Mouse (Mus musculus) forebrain, postnatal 0 days (tissue): Measurements from ENCODE around the gene Lonp1. TPM values are rescaled to one million over a fixed set of nuclear protein-coding genes. Genes with fewer than 3 reads are reported as not detected.
"Not testable (repeated sequence)": the region's sequence is repeated elsewhere in the genome, so short reads cannot be mapped to it uniquely, and the experiment has no call there.

ENCODE experiments used
- ATAC-seq: fragments of 200-750 bp; cut with Nextera tagmentation; 2 replicates; pipeline ENCODE4 v1.8.0; 2017; ENCODE audit warnings: mild to moderate bottlenecking, moderate library complexity
- DNase-seq: peaks from one replicate; pipeline ENCODE4 v3.0.0-alpha.2; 2015
- H3K27ac ChIP-seq: fragments of 300-500 bp; sonication (generic); 2 replicates; pipeline ENCODE4 v1.5.1; 2014; ENCODE audit warnings: low read depth, mild to moderate bottlenecking, antibody characterized with exemption, low read length, moderate library complexity, mixed read lengths
- H3K27me3 ChIP-seq: fragments of 300-500 bp; sonication (generic); 2 replicates; pipeline ENCODE4 v1.6.1; 2014; ENCODE audit warnings: mild to moderate bottlenecking, low read length, mixed read lengths; ENCODE audit not compliant: insufficient read depth
- H3K36me3 ChIP-seq: fragments of 300-500 bp; sonication (generic); 2 replicates; pipeline ENCODE4 v1.6.1; 2014; ENCODE audit warnings: mild to moderate bottlenecking, moderate library complexity; ENCODE audit not compliant: insufficient read depth
- H3K4me1 ChIP-seq: fragments of 300-500 bp; sonication (generic); 2 replicates; pipeline ENCODE4 v1.6.1; 2014; ENCODE audit warnings: antibody characterized with exemption; ENCODE audit not compliant: insufficient read depth
- H3K4me2 ChIP-seq: fragments of 300-500 bp; sonication (generic); 2 replicates; pipeline ENCODE4 v1.6.1; 2014; ENCODE audit warnings: low read depth, mild to moderate bottlenecking, moderate library complexity
- H3K4me3 ChIP-seq: fragments of 300-500 bp; sonication (generic); 2 replicates; pipeline ENCODE4 v1.5.1; 2014; ENCODE audit warnings: low read depth, low read length, mixed read lengths
- H3K9ac ChIP-seq: fragments of 300-500 bp; sonication (generic); 2 replicates; pipeline ENCODE4 v1.6.1; 2014; ENCODE audit warnings: mild to moderate bottlenecking
- H3K9me3 ChIP-seq: fragments of 300-500 bp; sonication (generic); 2 replicates; pipeline ENCODE4 v1.6.1; 2016; ENCODE audit warnings: low read length
- CTCF ChIP-seq: sonication (generic); IDR thresholded peaks from 2 replicates; pipeline ENCODE4 v1.5.1; 2016; ENCODE audit warnings: antibody characterized with exemption, control low read depth, low read depth
- WGBS: fragments of 180-500 bp; shearing (Covaris S2); extraction: QIAGEN DNeasy Blood & Tissue Kit; methylation state at CpG from one replicate; pipeline ENCODE4 v1.1.7; 2014; 5-methylcytosine and 5-hydroxymethylcytosine counted together
- polyA plus RNA-seq: library from polyadenylated mRNA; unstranded; fragments of >200 nt; fragmentation: Nextera tagmentation; extraction: Ambion mirVana; gene quantifications from 2 replicates; pipeline ENCODE4 v1.2.1, GENCODE M21; 2015
- total RNA-seq: library from RNA; depleted of rRNA; stranded (reverse); fragments of >200 nt; gene quantifications from 2 replicates; pipeline ENCODE4 v1.2.3, GENCODE M21; 2014

Gene Lonp1
- total and polyA plus RNA-seq, 2 experiments from 2014 or later, result 38.2 to 76.3 TPM

DNA sequence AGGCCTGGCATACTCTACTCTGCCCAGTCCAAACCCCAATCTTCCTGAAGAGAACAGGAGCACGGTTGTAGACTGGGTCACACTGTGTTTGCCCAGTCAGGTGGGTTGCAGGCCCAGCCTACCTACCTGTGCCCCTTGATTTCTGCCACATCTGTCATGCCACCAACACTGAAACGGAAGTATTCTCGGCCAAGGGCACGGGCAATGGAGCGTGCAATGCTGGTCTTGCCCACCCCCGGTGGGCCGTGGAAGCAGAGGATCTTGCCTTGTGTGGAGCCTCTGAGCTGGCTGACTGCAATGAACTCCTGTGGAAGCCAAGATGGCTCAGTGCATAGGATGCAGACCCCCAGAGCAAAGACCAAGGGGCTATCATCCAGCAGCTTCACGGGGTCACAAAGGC is 9.1 kb downstream of the Lonp1 start:
- DNase-seq, result no peak
- no peaks in the 10 kb centered on the region for H3K27me3 ChIP-seq
- peaks cover 5% of the 10 kb centered on the region for H3K4me1 ChIP-seq
- H3K27ac ChIP-seq, result no peak overlapping the region
- H3K36me3 ChIP-seq, result peaks cover 76% of the 10 kb centered on the region
- H3K9ac ChIP-seq, result no peak overlapping the region
- no peak overlapping the region for H3K4me2 ChIP-seq
- 92% methylated on average over 8 of the region's 8 CpGs for WGBS
- no peak for TF ChIP-seq CTCF
- no peaks in the 10 kb centered on the region for H3K9me3 ChIP-seq
- H3K4me3 ChIP-seq, result no peak overlapping the region
- ATAC-seq, result no peak

DNA sequence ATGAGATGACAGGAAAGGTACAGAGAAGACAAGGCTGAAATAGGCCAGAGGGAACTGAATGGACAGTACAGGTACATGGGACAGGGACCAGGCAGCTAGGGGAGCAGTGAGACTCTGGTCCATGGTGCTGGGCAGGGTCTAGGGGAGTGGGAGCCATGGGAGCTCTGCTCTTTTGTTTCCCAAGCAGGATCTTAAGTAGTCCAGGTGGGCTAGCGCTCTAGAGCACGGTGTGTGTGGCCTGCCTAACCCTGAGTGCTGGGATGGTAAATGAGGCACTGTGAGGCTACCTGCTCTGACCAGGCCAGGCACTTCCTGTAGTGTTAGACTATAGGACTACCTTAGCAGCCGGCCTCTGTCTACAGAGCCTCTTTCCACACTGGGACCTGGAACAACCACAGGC is 10.0 kb downstream of the Lonp1 start:
- H3K27ac ChIP-seq, result no peak overlapping the region
- H3K9me3 ChIP-seq, result no peaks in the 10 kb centered on the region
- H3K27me3 ChIP-seq, result no peaks in the 10 kb centered on the region
- no peak overlapping the region for H3K4me3 ChIP-seq
- WGBS, result 76% methylated on average over 3 of the region's 3 CpGs
- H3K36me3 ChIP-seq, result peaks cover 67% of the 10 kb centered on the region
- H3K4me1 ChIP-seq, result peaks cover 5% of the 10 kb centered on the region
- ATAC-seq (no peak), DNase-seq (no peak)
- H3K4me2 ChIP-seq, result no peak overlapping the region
- no peak for TF ChIP-seq CTCF
- H3K9ac ChIP-seq, result no peak overlapping the region

GRCm38 (mm10) chr17:56615792-56616191 is 10.9 kb downstream of the Lonp1 start:
- Histone ChIP-seq H3K4me1 (peaks cover 5% of the 10 kb centered on the region), H3K4me3 (no peak overlapping the region), H3K27ac (no peak overlapping the region), H3K9me3 (no peaks in the 10 kb centered on the region), H3K36me3 (peaks cover 61% of the 10 kb centered on the region), H3K4me2 (no peak overlapping the region), H3K27me3 (no peaks in the 10 kb centered on the region), H3K9ac (no peak overlapping the region)
- no peak for ATAC-seq
- no peak for DNase-seq
- WGBS, result 88% methylated on average over 4 of the region's 4 CpGs
- TF ChIP-seq CTCF, result no peak

DNA sequence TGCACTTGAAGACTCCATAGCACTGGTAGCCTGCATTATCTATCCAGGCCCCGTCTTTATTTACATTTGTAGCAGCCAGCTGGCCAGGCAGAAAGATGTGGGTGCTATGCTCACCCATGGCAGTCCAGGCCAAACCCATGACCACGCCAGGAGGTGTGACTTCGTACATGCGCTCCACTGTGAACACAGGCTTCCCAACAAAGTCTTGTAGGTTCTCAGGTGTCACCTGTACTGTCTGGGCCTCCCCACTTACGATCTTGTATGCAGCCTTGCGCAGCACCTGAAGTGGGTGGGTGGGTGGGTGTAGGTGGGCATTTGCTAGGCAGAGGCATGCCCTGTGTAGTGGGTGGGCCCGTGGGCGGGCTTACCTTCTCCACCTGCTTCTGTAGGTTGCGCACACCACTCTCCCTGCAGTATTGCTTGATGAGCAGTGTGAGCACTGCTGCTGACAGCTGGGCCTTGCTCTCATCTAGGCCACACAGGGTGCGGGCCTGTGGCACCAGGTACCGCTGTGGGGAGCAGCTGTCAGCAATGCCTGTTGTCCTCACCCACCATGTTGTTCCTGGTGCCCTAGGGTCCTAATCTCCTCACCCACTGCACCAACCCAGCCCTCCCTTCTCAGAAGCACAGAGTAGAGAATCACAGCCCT is 11.4 kb downstream of the Lonp1 start:
- peak overlapping the region; percentile 53; the same call in 1 of the 2 replicates for H3K4me2 ChIP-seq
- DNase-seq (no peak), ATAC-seq (no peak)
- H3K36me3 ChIP-seq, result peaks cover 55% of the 10 kb centered on the region
- H3K9ac ChIP-seq, result no peak overlapping the region
- H3K4me3 ChIP-seq, result no peak overlapping the region
- no peak overlapping the region for H3K27ac ChIP-seq
- H3K4me1 ChIP-seq, result peaks cover 7% of the 10 kb centered on the region
- no peak for TF ChIP-seq CTCF
- 86% methylated on average over 11 of the region's 11 CpGs for WGBS
- no peaks in the 10 kb centered on the region for H3K27me3 ChIP-seq
- no peaks in the 10 kb centered on the region for H3K9me3 ChIP-seq

- Histone ChIP-seq H3K9me3 (no peaks in the 10 kb centered on the region), H3K4me3 (peak overlapping the region; percentile 59), H3K9ac (peak overlapping the region; percentile 74), H3K4me2 (peak overlapping the region; percentile 53), H3K27ac (peak overlapping the region; percentile 96), H3K36me3 (peaks cover 48% of the 10 kb centered on the region), H3K4me1 (peaks cover 10% of the 10 kb centered on the region), H3K27me3 (no peaks in the 10 kb centered on the region)
- TF ChIP-seq CTCF, result no peak; the same call in 1 of the 2 replicates
- 28% methylated on average over 14 of the region's 14 CpGs for WGBS
- DNase-seq, result no peak
- no peak for ATAC-seq
Measured at GRCm38 (mm10) chr17:56614391-56615135, 12.1 kb downstream of the Lonp1 start.

- peak overlapping the region; percentile 74 for H3K9ac ChIP-seq
Measured at GRCm38 (mm10) chr17:56613893-56614292, 12.8 kb downstream of the Lonp1 start.

DNA sequence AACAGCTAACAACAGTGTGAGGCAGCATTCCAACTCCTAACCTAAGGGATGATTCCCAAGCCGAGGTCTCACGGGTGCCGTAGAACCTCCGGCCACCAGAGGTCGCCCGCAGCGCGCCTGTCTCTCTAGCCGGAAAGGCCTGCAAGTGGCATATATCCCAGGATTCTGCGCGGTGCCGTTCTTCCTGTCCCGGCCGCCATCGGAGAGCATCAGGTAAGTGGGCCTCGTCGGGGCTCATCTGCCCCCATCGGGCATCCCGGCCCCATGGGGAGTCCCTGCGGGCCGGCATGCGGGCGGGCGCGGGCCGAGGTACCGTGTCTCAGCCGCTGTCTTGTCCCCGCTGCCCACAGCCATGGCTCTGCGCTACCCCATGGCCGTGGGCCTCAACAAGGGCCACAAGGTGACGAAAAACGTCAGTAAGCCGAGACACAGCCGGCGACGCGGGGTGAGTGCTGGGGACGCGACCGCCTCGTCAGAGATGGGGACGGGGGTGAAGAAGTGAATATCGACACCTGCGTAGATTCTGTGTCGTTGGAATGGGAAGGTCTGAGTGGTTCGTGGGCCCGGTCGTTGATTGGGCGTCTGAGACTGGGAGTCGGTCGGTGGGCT is 13.3 kb downstream of the Lonp1 start, which contains the start of gene Rpl36:
Gene Rpl36, plus strand, starts transcription at position 181 of the 609 bp plus-strand sequence.
- ATAC-seq (peak; percentile 80), DNase-seq (peak; percentile 97)
- Histone ChIP-seq H3K4me3 (peak within 1 kb of the TSS; percentile 59), H3K36me3 (peaks cover 36% of the 10 kb centered on the region), H3K4me1 (peaks cover 19% of the 10 kb centered on the region), H3K27me3 (no peaks in the 10 kb centered on the region), H3K27ac (peak within 1 kb of the TSS; percentile 96), H3K9me3 (no peaks in the 10 kb centered on the region), H3K9ac (peak within 1 kb of the TSS; percentile 74), H3K4me2 (peak within 1 kb of the TSS; percentile 53)
- peak; percentile 97 for TF ChIP-seq CTCF
- WGBS, result 1% methylated on average over 52 of the region's 52 CpGs

More at GRCm38 (mm10) chr17:56613893-56614292, 12.8 kb downstream of the Lonp1 start:
- H3K4me1 ChIP-seq, result peaks cover 14% of the 10 kb centered on the region
- peak; percentile 48 for DNase-seq
- H3K4me3 ChIP-seq, result peak overlapping the region; percentile 59
- not testable (repeated sequence) for ATAC-seq, H3K27me3 ChIP-seq, H3K9me3 ChIP-seq
- H3K27ac ChIP-seq, result peak overlapping the region; percentile 96
- WGBS, result under 1% methylated on average over 26 of the region's 26 CpGs
- H3K4me2 ChIP-seq, result peak overlapping the region; percentile 53
- peaks cover 42% of the 10 kb centered on the region for H3K36me3 ChIP-seq

DNA sequence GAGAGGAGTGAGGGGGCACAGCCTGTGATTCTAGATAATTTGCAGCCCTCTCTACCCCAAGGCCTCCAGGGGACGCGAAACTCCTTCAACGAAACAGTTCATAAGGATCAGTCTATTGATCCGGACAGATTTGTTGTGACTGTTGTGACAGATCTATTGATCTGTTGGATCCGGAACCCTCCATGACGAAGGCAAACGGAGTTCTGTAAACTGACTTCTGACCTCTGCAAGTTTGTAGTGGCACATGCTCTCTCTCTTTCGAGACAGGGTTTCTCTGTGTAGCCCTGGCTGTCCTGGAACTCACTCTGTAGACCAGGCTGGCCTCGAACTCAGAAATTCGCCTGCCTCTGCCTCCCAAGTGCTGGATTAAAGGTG is 14.1 kb downstream of the Lonp1 start:
- not testable (repeated sequence) for H3K4me3 ChIP-seq, ATAC-seq, H3K27me3 ChIP-seq, DNase-seq, H3K4me2 ChIP-seq, H3K9me3 ChIP-seq, H3K9ac ChIP-seq, H3K27ac ChIP-seq
- Histone ChIP-seq H3K4me1 (peaks cover 19% of the 10 kb centered on the region), H3K36me3 (peaks cover 30% of the 10 kb centered on the region)
- 82% methylated on average over 10 of the region's 10 CpGs for WGBS
